Mouse (Mus musculus) heart, adult 9 months (tissue): ENCODE measurements around the gene Wrb.

Source experiments
- DNase-seq, 2 experiments: peaks; one replicate each; pipeline ENCODE4 v3.0.0; 2022; ENCODE audit warnings: low spot score in 2 of 2

Wrb gene

GRCm38 (mm10) chr16:96158511-96159080 is 13.4 kb downstream of the Wrb start:
- DNase-seq: no peak

- DNase-seq: peak; percentile 30 to 44
Observed at GRCm38 (mm10) chr16:96159091-96159731, 14.0 kb downstream of the Wrb start.

GRCm38 (mm10) chr16:96159794-96160346 is 14.7 kb downstream of the Wrb start:
- no peak for DNase-seq

- DNase-seq: no peak
Observed at GRCm38 (mm10) chr16:96160927-96161326, 15.7 kb downstream of the Wrb start.

GRCm38 (mm10) chr16:96161336-96161735 is 16.1 kb downstream of the Wrb start:
- no peak for DNase-seq

GRCm38 (mm10) chr16:96165723-96166264 is 20.6 kb downstream of the Wrb start:
- no peak for DNase-seq

GRCm38 (mm10) chr16:96168837-96169236 is 23.6 kb downstream of the Wrb start:
- no peak for DNase-seq

GRCm38 (mm10) chr16:96173648-96174047 is 28.4 kb downstream of the Wrb start:
- no peak for DNase-seq

GRCm38 (mm10) chr16:96175399-96175798 is 30.2 kb downstream of the Wrb start:
- DNase-seq: no peak

GRCm38 (mm10) chr16:96179156-96179555 is 33.9 kb downstream of the Wrb start:
- no peak for DNase-seq

- DNase-seq: no peak
Observed at GRCm38 (mm10) chr16:96187619-96188018, 42.4 kb downstream of the Wrb start.

GRCm38 (mm10) chr16:96191531-96192506 is 46.6 kb downstream of the Wrb start, which contains the start of gene Lca5l:
TSS of gene Lca5l (minus strand) at chr16:96192271.
- DNase-seq: peak; percentile 99

- peak; percentile 83 to 84 for DNase-seq
Observed at GRCm38 (mm10) chr16:96199913-96200701, 54.9 kb downstream of the Wrb start, which contains the start of gene Sh3bgr. TSS of gene Sh3bgr (plus strand) at chr16:96200450.

GRCm38 (mm10) chr16:96200702-96201028 is 55.5 kb downstream of the Wrb start:
- DNase-seq: no peak

GRCm38 (mm10) chr16:96201485-96202232 is 56.5 kb downstream of the Wrb start:
- DNase-seq: no peak
